Mouse (Mus musculus) thymus, postnatal 0 days (tissue): ENCODE measurements around the gene Ttc21a. TPM values are rescaled to one million over a fixed set of nuclear protein-coding genes. Genes with fewer than 3 reads are reported as not detected.

Experiments
- DNase-seq: peaks from one replicate; pipeline ENCODE4 v3.0.0-alpha.2; 2015; ENCODE audit warnings: low spot score
- polyA plus RNA-seq: library from polyadenylated mRNA; unstranded; fragments of >200 nt; fragmentation: Nextera tagmentation; extraction: Ambion mirVana; gene quantifications from 2 replicates; pipeline ENCODE4 v1.2.1, GENCODE M21; 2015

Ttc21a gene
- polyA plus RNA-seq, 1 experiment from 2014 or later: 0.05 TPM

DNA sequence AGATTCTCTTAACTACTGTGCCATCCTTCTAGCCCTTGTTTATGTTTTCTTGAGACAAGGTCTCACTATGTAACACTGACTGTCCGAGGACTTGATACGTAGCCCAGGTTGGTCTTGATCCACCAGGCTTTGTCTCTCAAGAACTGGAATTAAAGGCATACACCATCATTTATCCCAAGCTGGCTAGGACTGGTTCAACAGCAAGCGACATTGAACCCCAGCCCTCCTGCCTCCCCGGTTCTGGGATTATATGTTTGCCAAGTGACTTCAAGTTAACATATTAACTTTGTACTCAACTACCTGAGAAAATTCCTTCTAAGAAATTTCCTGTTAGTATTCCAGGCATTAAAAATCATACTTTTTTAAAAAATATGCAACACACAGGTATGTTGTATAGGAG is 37.9 kb downstream of the Ttc21a start:
- no peak for DNase-seq

DNA sequence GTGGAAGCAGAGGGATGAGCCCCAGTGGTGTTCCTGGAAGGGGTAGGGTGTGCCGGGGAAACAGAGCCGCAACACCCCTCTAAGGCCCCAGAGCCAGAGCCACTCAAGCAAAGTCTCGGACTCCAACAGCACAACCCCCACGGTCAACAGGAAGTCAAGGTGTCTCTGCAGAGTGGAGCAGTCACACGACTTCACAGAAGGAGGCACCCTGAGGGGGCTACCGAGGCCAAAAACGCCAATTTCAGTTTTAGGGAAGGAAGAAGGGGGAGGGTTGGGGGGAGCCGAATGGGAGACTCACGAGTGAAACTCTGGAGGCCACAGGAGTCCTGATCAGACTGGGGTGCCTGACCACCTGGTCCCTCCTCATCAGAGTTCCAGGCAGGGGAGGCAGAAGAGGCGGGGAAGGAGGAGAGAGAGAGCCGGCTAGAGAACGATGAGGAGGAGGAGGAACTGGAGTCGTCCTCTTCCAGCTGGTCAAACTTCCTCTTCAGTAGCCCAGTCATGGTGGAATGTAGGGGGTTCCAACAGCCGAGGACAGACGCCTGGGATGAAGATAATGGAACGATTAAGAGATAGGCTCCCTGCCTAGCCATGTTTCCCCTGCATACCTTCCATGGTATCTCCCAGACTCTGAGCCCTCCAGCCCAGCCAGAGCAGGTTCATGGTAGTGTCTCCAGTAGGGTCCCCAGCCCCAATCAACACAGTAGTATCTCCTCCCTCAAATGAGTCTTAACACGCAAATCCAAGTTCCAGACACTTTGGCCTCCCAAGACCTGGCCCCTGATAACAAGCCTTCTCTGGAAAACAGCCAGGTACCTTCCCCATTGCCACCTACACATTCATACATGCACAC is 39.5 kb downstream of the Ttc21a start:
- DNase-seq: peak; percentile 25

DNA sequence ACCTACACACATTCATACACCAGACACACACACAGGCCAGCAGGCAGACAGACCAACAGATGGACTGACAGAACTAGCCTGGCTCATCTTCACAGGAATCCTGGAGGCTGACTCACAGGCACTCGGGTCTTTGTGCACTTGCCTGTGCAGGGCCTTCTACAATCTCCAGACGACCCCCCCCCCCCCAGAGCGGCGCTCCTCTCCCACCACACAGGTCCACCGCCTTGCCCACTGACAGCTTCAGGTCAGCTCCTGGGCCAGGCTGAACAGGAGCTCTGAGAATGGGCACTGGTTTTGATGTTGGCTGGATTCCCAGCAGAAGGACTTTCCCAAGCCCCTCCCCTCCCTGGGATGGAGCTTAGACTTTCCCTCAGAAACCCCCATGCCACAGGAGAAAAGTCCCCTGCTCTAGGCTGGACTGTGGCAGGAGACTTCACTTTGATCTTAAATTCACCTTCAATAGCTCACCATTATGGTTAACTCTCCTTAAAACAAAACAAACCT is 40.2 kb downstream of the Ttc21a start:
- DNase-seq: no peak

DNA sequence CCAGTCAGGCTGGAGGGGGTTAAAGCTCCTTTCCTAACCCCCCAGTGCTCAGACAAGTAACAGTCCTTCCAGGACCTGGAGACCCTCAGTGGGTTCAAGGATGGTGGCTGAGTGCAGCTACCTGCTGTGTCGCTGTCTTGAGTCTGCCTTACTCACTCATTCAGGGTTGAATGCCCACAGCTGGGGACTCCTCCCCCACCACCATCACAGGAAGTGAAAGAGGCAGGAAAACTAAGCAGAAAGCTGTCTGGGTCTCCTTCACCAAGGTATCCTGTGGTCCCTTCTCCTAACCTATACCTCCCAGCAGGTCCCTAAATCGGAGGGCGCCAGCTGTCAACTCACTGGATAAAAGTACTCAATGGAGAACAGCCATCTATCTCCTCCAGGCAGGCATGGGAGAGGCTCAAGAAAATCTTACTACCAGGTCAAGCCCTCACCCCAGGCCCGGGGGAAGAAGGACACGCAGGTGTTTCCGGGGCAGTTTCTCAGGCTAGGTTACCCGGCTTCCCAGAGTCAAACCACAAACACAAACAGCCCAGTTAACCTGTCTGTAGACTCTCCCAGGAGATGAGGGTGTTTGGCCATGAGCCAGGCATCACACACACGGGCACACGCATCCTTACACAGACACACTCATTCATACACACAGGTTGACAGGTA is 40.9 kb downstream of the Ttc21a start:
- DNase-seq: peak; percentile 81

DNA sequence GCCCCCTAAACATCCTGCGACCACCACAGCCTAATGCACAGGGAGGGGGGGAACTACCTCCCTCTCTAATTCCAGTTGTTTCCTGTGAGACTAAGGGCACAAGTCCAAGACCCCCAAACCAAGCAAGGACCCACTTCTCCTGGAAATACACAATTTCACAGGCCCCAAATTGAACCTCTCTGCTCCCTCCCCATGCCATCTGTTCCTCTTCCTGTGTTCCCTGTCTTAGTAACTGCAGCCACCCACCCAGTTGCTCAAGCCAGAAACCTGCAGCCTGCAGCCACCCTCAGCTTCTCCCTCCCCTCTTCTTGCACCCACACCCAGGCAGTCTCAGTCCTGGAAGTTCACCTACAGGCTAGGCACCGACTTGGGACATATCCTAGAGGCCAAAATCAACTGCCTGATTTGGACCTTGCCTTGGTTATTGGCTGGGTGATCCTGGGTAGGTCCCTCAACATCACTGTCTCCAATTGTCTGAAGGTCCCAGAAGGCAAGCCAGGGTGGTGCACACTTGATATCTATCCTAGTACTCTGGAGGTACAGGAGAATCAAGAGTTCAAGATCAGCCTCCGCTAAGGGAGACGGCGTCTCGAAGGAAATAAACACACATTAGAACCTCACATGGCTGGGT is 41.5 kb downstream of the Ttc21a start:
- peak; percentile 27 for DNase-seq

DNA sequence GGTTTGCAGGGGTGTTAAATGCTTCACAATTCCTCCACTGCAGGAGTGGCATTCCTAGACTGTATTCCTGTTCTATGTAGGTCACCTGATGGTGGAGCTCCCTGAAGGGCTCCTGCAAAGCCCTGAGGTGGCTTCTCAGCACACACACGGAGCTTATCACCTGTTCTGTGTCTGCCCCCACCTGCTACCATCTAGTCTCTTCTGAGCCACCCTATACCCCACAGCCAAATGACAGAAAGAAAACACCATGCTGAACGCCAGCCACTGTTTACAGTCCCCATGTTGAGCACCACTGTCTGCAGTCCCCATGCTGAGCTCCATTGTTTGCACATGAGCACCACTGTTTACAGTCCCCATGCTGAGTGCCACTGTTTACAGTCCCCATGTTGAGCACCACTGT is 42.3 kb downstream of the Ttc21a start:
- no peak for DNase-seq

DNA sequence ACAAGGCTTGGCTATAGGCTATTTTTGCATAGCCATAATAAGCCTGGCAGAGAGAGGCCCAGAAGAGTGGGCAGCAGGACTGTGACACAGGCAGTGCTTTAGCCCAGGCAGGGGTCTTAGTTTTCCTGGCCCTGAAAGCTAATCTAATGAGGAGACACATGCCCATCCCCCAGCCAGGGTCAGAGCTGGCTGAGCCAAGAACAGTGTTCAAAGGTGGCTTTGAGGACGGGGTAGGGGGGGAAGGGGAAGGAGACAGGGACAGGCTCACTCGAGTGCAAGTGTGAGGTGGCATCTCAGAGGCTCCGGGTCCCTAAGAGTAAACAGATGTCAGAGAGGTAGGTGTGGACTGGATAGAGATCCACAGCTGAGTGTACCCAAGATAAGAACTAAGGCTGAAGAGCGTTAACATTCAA is 43.4 kb downstream of the Ttc21a start:
- DNase-seq: peak; percentile 27

DNA sequence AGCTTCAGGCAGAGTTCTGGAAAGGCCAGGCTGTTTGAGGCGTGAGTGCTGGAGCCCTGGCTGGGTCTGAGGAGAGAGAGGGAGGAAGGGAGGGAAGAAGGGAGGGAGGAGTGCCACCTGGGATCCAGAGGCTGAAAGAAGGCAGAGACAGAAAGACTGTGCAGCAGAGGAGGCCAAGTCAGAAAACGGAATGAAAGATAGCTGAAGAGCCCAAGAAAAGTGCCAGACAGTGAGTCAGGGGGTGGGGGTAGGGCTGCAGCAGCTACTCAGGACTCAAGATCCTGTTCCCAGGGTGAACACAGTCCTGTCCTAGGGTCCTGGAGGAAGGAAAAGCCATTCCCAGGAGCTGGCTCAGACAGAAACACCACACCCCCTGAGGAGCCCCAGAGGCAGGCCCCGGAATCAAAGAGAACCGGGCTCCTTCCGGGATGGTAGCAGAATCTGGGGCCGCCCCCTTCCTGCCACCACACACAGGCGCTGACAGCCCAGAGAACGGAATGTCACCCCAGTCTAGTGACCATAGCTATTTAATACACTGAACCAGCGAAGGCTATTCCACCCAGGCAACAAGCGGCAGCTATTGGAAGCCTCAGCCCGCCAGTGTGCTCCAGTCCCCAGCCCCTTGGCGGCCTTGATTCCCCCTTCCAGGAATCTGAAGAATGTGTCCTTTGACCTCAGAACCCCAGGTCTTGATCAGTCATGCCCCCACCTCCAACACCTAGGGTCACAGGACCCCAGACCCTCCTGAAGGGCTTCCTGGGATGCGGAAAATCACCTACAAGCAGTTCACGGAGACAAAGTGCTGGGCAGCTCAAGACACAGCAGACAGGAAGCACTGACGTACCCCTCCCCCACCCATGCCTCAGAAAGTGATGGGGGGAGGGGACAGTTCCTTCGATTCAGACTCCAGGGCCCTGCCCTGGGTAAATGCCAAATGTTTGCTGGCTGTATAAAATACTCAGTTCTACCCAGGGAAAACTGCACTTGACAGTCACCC is 44.1 kb downstream of the Ttc21a start:
- DNase-seq: peak; percentile 89

DNA sequence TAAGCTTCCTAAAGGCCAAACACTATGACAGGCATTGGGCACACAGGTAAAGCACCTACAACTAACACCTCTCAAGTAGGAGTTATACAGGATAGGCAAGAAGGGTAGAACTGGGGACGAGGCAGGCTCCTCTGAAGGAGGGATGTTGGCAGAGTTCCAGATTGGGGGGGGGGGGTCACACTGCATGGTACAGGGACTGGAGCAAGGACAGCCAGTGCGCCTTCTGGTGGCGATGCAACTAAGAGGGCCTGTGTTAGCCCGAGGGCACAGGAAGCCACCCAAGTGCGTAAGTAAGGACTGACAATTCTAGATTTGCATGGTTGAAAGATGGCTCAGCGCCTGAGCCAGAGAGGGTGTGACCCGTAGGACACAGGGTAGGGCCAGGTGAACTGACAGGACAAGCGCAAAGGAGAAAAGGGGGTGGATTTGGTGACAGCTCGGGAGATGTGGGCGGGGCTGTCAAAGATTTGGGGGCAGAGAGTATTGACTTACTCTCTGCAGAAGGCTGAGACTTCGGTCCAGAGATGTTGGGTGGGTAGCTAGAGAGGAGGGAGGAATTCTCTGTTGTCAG is 44.9 kb downstream of the Ttc21a start:
- DNase-seq: peak; percentile 84

DNA sequence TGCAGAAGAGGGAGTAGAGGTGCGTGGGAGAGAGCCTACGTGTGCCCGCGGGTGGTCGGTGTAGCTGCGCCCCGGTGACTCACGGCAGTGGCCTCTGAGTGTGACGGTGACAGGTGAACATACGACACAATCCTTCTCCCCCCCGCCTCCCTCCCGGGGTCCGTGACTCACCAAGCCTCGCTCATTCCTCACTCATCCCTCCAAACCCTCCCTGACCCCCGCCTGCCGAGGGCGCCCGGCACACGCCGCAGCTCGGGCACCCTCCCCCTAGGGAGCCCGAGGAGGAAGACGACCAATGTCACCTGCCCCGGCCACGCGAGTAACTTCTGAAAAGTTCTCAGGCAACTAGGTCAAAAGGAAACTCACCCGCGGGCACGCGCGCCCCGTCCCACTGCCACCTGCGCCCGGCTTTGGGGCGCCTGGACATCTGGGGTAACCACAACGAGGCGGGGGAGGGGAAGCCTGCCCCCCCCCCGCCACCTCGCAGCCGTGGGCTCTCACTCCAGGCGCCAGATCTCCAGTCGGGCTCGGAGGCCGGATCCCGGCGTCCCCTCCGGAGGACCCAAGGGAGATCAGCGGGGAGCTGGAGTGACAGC is 45.6 kb downstream of the Ttc21a start:
- DNase-seq: peak; percentile 83

DNA sequence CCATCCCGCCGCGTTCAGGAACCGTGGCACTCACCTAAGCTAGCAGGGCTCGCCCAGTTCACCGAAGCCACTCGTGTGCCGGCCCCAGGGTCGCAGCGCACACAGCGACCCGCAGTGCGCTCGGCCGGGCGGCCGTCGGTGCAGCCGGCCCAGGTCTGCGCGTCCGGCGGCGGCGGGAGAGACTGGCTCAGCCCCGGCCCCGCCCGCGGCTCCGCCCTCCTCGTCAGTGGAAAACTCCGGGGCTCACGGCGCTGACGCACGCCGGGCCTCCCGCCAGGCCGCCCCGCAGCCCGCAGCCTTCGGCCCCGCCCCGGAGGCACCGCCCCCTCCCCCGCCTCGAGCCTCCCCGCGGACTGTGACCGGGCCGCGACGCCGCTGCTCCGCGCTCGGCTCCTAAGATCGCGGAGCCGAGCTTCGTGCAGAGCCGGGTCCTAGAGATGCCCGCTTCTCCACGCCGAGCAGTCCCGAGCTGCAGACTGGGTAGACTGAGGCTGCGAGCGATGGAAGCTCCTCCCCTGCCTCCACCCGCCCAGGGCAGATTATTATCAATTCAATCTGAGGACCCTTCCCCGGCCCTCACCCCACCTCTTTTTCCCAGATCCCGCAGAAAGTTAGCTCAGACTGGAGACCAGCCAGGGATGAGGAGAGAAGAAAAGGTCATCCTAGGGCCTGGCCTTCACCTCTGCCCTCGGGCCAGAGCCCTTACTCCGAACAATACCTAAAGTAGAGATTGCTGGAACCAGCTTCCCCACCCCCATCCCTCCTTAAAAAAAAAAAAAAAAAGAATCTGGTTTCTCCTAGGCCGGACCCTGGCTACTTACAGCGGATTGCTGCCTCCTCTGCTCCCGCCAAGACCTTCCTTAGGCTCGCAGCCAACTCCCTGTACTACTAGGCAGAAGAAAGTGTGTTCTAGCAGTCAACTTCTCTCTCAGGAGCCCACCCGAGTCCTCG is 46.5 kb downstream of the Ttc21a start:
- DNase-seq: peak; percentile 82

DNA sequence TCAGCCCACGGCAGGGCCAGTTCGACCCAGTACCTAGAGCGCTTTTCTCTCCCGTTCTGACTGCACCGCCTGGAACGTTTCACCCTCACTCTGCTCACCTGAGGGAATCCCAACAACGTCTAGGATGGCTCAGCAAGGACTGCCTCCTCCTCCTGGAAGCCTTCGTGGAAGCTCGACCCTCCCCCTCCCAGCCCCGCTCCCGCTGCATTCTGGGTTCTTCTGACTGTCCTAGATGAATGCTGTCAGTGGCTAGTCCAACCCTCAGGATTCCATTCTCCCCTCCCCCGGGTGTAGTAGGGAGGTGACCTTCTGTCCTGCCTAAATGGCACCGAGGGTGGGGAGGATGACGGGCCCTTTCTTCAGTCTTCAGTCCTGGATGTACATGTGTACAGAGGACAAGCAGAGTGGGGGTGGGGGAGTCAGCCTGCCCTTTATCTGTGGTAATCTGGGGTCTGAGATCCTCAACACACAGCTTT is 47.2 kb downstream of the Ttc21a start, which contains the start of gene Csrnp1:
Gene Csrnp1 (minus strand): TSS at position 123 of the 476 bp plus-strand sequence.
- peak; percentile 49 for DNase-seq

DNA sequence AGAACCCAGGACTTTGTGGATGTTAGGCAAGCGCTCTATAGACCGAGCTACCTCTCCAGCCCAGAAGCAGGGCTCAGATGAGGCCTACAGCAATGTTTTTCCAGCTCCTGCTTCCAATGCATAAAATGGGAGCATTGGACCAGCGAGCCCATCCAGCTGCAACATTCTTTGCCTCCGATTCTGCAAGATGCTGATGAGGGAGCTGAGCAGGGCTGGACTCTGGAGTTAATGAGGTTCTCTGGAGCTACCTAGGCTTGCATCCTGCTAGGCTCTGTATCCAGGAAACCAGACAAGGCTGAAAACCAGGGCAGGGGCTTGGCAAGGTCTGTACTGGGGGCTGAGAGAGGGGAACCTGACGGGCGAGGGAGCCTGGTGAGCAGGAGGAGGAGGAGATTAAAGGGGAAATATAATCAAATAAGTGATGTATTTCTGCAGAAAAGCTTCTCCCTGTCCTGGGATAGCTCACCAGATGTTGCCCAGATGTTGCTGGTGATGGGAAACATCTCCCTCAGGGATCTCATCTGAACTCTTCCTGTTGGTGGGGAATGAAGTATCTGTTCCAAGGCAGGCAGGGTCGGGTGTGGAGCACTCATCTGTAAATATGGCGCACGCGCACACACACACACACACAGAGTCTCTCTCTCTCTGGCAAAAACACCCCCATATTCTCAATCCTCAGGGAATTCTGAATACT is 48.6 kb downstream of the Ttc21a start:
- no peak for DNase-seq

DNA sequence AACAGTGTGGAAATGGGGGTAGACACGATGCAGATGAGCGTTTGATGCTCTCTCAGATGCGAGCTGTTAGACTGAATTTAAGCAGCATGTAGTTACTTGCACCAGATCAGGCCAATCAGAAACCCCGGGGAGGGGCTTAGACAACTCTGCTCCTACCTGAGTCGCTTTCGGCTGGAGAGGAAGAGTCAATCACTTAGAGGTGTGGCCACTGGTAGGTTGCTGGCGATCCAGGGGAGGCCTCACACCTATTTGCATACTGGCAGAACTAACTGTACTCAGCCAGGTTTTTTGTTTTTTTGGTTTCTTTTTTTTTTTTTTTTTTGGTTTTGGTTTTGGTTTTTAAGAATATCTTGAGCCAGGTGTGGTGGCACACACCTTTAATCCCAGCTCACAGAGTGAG is 50.9 kb downstream of the Ttc21a start:
- DNase-seq: peak; percentile 79

DNA sequence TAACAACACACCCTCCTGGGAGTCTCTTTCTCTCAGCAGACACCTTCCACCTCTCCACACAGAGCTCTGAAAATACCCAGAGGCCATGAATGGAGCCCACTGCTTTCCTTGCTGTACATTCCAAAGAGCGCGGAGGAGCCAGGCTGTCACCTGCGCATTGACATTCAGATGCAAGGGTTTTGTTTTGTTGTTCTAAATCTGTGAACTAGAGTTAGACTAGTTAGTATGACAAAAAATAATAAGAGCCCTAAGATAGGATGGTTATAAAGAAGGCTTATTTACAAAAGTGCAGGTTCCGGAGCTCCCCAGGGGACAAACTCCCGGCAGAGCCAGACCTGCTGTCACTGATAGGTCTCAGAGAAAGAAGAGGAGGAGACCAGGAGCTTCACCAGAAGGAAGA is 53.9 kb downstream of the Ttc21a start:
- DNase-seq: no peak

DNA sequence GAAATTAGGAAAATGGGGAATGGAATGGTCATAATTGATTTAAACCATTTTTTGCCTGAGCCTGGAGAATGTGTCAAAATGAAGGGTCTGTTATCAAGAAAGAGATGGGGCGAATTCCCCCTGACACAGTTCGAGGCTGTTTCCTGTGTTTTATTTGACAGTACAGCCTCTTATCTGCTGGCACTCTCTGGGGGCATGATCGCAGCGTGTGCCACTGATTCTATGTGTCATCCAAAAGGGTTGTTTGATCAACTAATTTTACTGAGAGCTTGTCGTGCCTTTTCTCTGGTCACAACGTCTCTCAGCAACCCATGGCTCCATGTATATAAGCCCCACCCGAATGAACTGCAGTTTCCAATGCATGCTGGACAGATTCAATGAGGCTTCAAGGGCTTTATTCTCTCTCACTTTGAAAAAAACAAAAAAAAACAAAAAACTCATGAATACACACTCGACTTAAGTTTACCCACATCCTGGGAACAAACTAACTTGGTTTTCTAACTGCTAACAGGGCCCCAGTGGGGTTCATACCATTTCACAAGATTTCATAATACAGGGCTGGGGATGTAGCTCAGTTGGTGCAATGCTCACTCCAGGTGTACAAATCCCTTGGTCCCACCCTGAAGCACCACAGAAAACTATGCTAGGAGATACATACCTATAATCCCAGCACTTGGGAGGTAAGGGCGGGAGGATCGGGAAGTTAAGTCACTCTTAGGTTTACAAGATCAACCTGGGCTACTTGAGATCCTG is 55.9 kb downstream of the Ttc21a start:
- DNase-seq: peak; percentile 63

DNA sequence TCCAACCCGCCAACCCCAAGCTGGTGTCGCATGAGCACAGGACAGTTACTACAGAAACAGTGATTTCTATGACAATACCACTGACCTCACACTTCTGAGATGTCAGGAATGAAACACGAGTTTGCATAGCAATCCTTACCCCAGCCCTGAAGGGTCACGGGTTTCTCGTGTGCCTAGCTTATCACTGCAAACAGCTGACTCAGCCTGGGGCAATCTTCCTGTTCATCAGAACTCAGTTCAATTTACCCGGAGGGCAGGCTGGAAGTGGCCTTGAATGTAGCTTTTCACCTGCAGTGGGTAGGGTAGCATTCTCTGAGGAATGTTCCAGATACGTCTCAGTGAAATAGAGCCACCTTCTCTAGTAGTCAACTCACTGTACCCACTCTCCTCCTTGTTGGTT is 56.8 kb downstream of the Ttc21a start:
- DNase-seq: no peak
